Mouse (Mus musculus): ENCODE measurements around the gene Arrdc5.

Arrdc5 gene

DNA sequence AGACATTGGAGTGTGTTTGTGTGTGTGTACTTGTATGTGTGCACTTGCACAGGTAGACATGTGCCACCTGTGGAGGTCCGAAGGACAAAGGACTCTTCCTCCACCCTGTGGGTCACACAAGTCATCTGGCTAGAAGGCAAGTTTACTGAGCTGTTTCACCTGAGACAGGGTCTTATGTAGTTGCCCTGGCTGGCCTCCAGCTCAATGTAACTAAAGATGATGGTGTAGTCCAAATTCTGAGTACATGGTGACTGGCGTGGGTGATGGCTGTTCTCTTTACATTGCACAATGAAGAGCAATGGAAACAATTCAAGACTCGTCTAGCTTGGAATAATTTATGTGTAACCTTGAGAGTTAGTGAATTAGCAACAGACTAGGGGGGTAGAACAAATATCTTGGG is 24.3 kb upstream of the Arrdc5 start:
- CTCF ChIA-PET: interaction anchor here in 3 of 4 experiments (0.7 to 2.3 kb wide), 7 partner anchors 21 to 736 kb away, joined by 3 to 13 read pairs (median 5); partner anchors contain the start of gene Plin3 (in 1 of the 3)
- POLR2A ChIA-PET: interaction anchor here (0.6 to 62.3 kb wide), 28 partner anchors 2 to 687 kb away, joined by 3 to 2494 read pairs (median 6); partner anchors contain the start of genes Uhrf1 (in 3 of the 4), Arrdc5 (in 2 of the 4), Plin3 (in 2 of the 4) and Fem1a (in 1 of the 4)

GRCm38 (mm10) chr17:56309191-56309945 is 9.3 kb upstream of the Arrdc5 start:
- POLR2A ChIA-PET: interaction anchor here in 3 of 4 experiments (1.1 to 64.8 kb wide), 9 partner anchors 2 to 230 kb away, joined by 3 to 2494 read pairs (median 6); partner anchors contain the start of genes Kdm4b (in 3 of the 3), Arrdc5 (in 2 of the 3), Plin3 (in 2 of the 3) and Uhrf1 (in 2 of the 3)

DNA sequence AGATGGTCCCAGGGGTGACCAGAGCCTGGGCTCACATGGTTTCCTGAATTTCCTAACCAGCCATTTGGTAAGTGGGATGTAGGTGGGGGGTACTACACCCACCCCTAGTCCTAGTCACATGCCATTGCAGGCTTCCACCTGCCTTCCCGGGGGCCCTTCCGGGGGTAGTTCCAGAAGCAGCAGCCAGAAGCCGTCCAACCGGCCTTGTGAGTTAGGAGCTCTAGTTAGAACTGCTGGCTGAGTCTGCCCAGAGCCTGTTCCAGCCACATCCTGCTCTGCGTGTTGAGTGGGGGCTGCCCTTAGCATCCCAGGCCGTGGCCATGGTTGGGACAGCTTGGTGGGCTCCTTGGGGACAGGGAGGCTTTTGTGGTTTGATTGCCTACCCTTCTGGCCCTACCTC is 8.0 kb upstream of the Arrdc5 start:
- ChIA-PET CTCF (interaction anchor here in 2 of 4 experiments (0.6 to 3.0 kb wide), 8 partner anchors 12 to 245 kb away, joined by 3 to 11 read pairs (median 4); no protein-coding TSS in a partner anchor), POLR2A (interaction anchor here in 3 of 4 experiments (0.5 to 64.8 kb wide), 14 partner anchors 0 to 724 kb away, joined by 3 to 2494 read pairs (median 4); partner anchors contain the start of genes Kdm4b (in 3 of the 3), Arrdc5 (in 2 of the 3), Plin3 (in 2 of the 3) and Ticam1 (in 2 of the 3))

More at GRCm38 (mm10) chr17:56309191-56309945, 9.3 kb upstream of the Arrdc5 start:
- CTCF ChIA-PET: interaction anchor here in 3 of 4 experiments (0.6 to 3.0 kb wide), 13 partner anchors 11 to 454 kb away, joined by 3 to 18 read pairs (median 4); partner anchors contain the start of gene Kdm4b (in 1 of the 3)

DNA sequence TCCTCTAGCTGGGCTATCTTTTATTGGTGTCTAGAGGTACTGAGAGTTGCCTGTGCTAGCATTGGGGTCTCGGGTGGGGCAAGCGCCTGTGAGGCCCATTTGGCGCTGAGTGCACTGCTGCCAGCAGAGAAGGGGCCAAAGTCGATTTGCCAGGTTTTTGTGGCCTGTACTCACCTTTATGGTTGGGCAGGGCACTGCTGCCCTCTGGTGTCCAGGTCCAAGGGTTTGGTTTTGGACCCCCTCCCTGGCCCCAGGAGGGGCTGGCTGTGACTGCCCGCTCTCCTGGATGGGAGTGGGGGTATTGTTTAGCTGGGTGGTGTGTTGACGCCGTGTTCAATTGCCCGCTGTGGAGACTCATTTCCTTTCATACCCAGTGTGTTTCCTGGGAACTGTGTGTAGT is 5.7 kb upstream of the Arrdc5 start:
- POLR2A ChIA-PET: interaction anchor here (1.4 to 64.8 kb wide), 9 partner anchors 2 to 51 kb away, joined by 3 to 2494 read pairs (median 121); partner anchors contain the start of genes Plin3 (in 4 of the 4), Kdm4b (in 3 of the 4), Arrdc5 (in 2 of the 4) and Ticam1 (in 2 of the 4)
- CTCF ChIA-PET: interaction anchor here in 2 of 4 experiments (0.6 to 1.8 kb wide), 3 partner anchors 16 to 55 kb away, joined by 3 to 5 read pairs (median 4); no protein-coding TSS in a partner anchor

GRCm38 (mm10) chr17:56305156-56305555 is 5.1 kb upstream of the Arrdc5 start:
- POLR2A ChIA-PET: interaction anchor here (0.7 to 64.8 kb wide), 38 partner anchors 3 to 754 kb away, joined by 3 to 2494 read pairs (median 5); partner anchors contain the start of genes Plin3 (in 4 of the 4), Kdm4b (in 3 of the 4), Arrdc5 (in 2 of the 4) and Rpl36 (in 2 of the 4)
- CTCF ChIA-PET: interaction anchor here (0.6 to 2.9 kb wide), 8 partner anchors 13 to 54 kb away, joined by 3 to 18 read pairs (median 4); partner anchors contain the start of gene Plin3 (in 2 of the 4)

GRCm38 (mm10) chr17:56304718-56305117 is 4.6 kb upstream of the Arrdc5 start:
- ChIA-PET POLR2A (interaction anchor here (0.6 to 64.8 kb wide), 84 partner anchors 3 to 755 kb away, joined by 3 to 2494 read pairs (median 4); partner anchors contain the start of genes Kdm4b (in 4 of the 4), Plin3 (in 4 of the 4), Arrdc5 (in 2 of the 4) and Chaf1a (in 2 of the 4)), CTCF (interaction anchor here (0.6 to 2.9 kb wide), 15 partner anchors 12 to 296 kb away, joined by 3 to 18 read pairs (median 5); partner anchors contain the start of genes Plin3 (in 2 of the 4) and Ticam1 (in 1 of the 4))

GRCm38 (mm10) chr17:56303847-56304586 is 3.9 kb upstream of the Arrdc5 start:
- ChIA-PET CTCF (interaction anchor here in 3 of 4 experiments (0.6 to 2.9 kb wide), 18 partner anchors 13 to 295 kb away, joined by 3 to 18 read pairs (median 5); partner anchors contain the start of genes Kdm4b (in 1 of the 3), Plin3 (in 1 of the 3), Sh3gl1 (in 1 of the 3) and Ticam1 (in 1 of the 3)), POLR2A (interaction anchor here (0.6 to 64.8 kb wide), 98 partner anchors 2 to 755 kb away, joined by 3 to 2494 read pairs (median 4); partner anchors contain the start of genes Kdm4b (in 4 of the 4), Plin3 (in 4 of the 4), Arrdc5 (in 2 of the 4) and Chaf1a (in 2 of the 4))

DNA sequence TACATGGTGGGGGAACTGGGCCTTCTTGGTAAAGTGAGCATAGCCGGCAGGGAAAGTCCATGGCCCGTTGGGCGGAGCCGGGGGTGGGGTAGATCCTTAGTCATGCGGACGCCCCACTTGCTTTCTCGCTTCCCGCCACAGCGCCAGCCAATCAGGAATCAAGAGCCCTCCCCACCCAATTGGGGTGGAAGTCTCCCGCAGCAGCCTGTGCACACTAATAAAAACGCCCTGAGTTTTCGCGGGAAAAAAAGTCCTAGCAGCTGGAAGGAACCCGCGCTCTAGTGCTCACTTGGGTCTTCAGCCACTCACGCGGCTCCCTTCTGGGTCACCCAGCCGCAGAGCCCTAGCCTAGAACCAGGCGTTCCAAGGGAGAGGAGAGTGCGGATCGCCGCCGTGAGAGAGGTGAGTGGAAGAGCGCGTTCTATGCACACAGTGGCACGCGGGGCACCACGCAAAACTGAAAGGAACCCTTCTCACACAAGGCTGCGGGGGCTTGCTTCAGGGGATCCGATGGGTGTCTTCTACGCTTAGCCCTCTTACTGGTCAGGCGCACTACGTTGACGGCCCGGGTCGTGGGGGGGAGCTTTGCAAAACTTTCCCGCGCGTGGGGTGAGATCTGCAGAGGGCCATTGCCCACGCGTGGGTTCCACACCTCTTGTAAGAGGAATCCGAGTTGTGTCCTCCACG is 3.2 kb upstream of the Arrdc5 start, which contains the start of gene Uhrf1:
TSS of gene Uhrf1 (plus strand) at position 162 of the 687 bp plus-strand sequence.
- ChIA-PET POLR2A (interaction anchor here (0.6 to 64.8 kb wide), 77 partner anchors 2 to 435 kb away, joined by 3 to 2494 read pairs (median 5); partner anchors contain the start of genes Kdm4b (in 4 of the 4), Plin3 (in 4 of the 4), Arrdc5 (in 2 of the 4) and Chaf1a (in 2 of the 4)), CTCF (interaction anchor here in 3 of 4 experiments (0.8 to 2.9 kb wide), 13 partner anchors 12 to 294 kb away, joined by 3 to 18 read pairs (median 6); partner anchors contain the start of genes Kdm4b (in 1 of the 3), Plin3 (in 1 of the 3), Sh3gl1 (in 1 of the 3) and Ticam1 (in 1 of the 3))

DNA sequence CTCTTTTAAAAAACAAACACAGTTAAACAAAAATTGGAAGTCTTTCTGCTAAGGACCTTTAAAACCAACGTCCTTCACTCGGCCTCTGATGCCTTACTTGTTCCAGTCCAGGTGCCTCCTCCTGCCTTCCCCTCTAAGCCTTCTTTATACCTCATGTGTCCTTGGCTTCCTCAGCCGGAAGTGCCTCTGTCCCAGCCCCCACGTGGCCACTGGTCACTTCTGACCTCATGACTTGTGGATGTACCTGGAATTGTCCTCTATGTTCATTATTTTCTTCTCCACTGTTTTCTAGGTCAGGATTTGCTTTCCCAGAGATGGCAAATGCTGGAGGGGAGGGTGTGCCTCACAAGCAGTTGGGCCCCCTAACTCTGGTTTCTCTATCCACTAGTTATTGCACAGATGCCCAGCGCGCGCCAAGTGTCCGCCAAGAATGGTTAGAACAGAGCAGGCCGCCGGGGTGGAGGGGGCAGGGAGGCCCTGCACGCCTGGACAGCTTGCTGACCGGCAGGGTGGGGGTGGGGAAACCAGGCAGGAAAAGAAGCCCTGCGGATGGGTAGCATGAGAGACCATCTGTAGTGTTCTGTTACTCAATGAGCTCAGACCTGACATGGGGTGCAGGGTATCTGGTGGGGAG is 2.4 kb upstream of the Arrdc5 start:
- ChIA-PET POLR2A (interaction anchor here (0.7 to 64.8 kb wide), 27 partner anchors 1 to 414 kb away, joined by 3 to 2494 read pairs (median 12); partner anchors contain the start of genes Plin3 (in 4 of the 4), Kdm4b (in 3 of the 4), Arrdc5 (in 2 of the 4) and Uhrf1 (in 2 of the 4)), CTCF (interaction anchor here in 3 of 4 experiments (0.6 to 2.9 kb wide), 4 partner anchors 11 to 57 kb away, joined by 4 to 18 read pairs (median 10); partner anchors contain the start of gene Plin3 (in 1 of the 3))

DNA sequence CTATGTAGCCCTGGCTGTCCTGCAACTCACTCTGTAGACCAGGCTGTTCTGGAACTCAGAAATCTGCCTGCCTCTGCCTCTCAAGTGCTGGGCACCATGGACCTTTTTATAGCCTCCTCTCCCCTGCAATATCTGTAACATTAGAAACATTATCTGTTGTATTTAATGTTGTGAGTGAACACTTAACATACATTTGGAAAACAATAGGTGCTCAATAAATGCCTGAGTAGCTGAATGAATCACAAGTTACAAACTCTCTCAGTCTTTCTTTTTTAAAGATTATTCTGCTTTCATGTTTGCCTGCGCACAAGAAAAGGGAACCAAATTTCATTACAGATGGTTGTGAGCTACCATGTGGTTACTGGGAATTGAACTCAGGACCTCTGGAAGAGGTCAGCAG is 1.8 kb downstream of the Arrdc5 start:
- POLR2A ChIA-PET: interaction anchor here in 3 of 4 experiments (0.8 to 64.8 kb wide), 12 partner anchors 3 to 314 kb away, joined by 3 to 2494 read pairs (median 9); partner anchors contain the start of genes Plin3 (in 3 of the 3), Arrdc5 (in 2 of the 3), Fem1a (in 2 of the 3) and Kdm4b (in 2 of the 3)
- CTCF ChIA-PET: interaction anchor here in 2 of 4 experiments (0.6 to 0.9 kb wide), 5 partner anchors 12 to 190 kb away, joined by 3 read pairs; no protein-coding TSS in a partner anchor

DNA sequence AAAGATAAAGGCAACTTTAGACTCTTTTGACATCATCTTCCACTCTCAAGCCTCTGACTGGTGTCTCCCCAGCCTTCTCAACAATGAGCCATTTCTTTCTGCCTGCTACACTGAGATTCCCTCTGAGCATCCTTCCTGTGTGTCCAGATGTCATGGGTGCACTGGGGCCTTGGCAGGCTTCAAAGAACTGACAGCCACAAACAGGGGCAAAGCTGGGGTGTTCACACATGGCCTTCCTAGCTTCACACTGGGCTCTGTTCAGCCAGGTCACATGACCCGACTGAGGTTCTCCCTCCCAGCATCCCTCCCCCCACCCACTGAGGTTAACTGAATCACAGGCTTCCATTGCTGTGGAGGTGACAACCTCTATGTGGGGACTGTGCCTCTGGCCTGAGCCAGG is 3.9 kb downstream of the Arrdc5 start:
- CTCF ChIA-PET: interaction anchor here in 1 of 4 experiments (0.9 to 1.0 kb wide), 2 partner anchors 37 to 164 kb away, joined by 3 to 4 read pairs; no protein-coding TSS in a partner anchor

GRCm38 (mm10) chr17:56294241-56294640 is 5.8 kb downstream of the Arrdc5 start:
- ChIA-PET CTCF (interaction anchor here in 3 of 4 experiments (0.6 to 5.4 kb wide), 4 partner anchors 17 to 38 kb away, joined by 3 to 16 read pairs (median 4); partner anchors contain the start of genes Fem1a (in 1 of the 3), Kdm4b (in 1 of the 3) and Ticam1 (in 1 of the 3)), POLR2A (interaction anchor here in 3 of 4 experiments (0.5 to 64.8 kb wide), 9 partner anchors 7 to 318 kb away, joined by 3 to 2494 read pairs (median 136); partner anchors contain the start of genes Arrdc5 (in 2 of the 3), Kdm4b (in 2 of the 3), Ticam1 (in 2 of the 3) and Uhrf1 (in 2 of the 3))

More for the DNA sequence above, 3.9 kb downstream of the Arrdc5 start:
- POLR2A ChIA-PET: interaction anchor here in 3 of 4 experiments (0.9 to 64.8 kb wide), 12 partner anchors 5 to 537 kb away, joined by 3 to 2494 read pairs (median 6); partner anchors contain the start of genes Arrdc5 (in 2 of the 3), Kdm4b (in 2 of the 3), Plin3 (in 2 of the 3) and Ticam1 (in 2 of the 3)

- ChIA-PET CTCF (interaction anchor here in 1 of 4 experiments (5.4 kb wide), 1 partner anchor 38 kb away, joined by 16 read pairs; the partner anchor contains the start of gene Fem1a), POLR2A (interaction anchor here in 2 of 4 experiments (0.9 to 64.8 kb wide), 9 partner anchors 8 to 319 kb away, joined by 3 to 2494 read pairs (median 136); partner anchors contain the start of genes Arrdc5 (in 2 of the 2), Kdm4b (in 2 of the 2), Ticam1 (in 2 of the 2) and Uhrf1 (in 2 of the 2))
These were observed 6.8 kb downstream of the Arrdc5 start for GRCm38 (mm10) chr17:56293291-56293690.

GRCm38 (mm10) chr17:56292531-56293222 is 7.4 kb downstream of the Arrdc5 start, which contains the start of gene Plin3:
Plin3 (minus strand) TSS chr17:56292873.
- ChIA-PET CTCF (interaction anchor here in 3 of 4 experiments (0.6 to 5.4 kb wide), 16 partner anchors 8 to 260 kb away, joined by 3 to 24 read pairs (median 8); partner anchors contain the start of genes Kdm4b (in 2 of the 3), Uhrf1 (in 2 of the 3), Arrdc5 (in 1 of the 3) and Fem1a (in 1 of the 3)), POLR2A (interaction anchor here (0.7 to 64.8 kb wide), 18 partner anchors 8 to 415 kb away, joined by 3 to 2494 read pairs (median 12); partner anchors contain the start of genes Uhrf1 (in 4 of the 4), Arrdc5 (in 3 of the 4), Kdm4b (in 2 of the 4) and Ticam1 (in 2 of the 4))
